Mouse (Mus musculus): ENCODE data around the gene Ndufaf2.

DNA sequence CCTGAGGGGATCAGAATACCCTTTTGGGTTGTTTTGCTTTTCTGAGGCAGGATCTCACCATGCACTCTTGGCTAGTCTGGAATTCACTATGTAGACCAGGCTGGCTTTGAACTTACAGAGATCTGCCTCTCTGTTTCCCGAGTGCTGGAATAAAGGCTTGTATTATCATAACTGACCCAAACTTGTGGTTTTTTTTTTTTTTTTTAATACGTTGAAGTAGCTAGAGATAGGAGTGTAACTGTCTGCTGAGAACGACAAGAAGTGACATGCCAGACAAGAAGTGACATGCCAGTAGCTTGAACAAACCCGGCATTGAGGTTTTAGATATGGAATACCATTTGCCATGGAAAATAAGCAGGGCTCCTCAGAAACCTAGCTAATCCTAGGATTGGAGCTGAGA lies 125.6 kb downstream of the Ndufaf2 start:
- TF ChIP-seq CTCF (IDR thresholded peaks at IDR 0.05; ENCODE audit: low read depth, low read length) (no peak), POLR2A (IDR thresholded peaks at IDR 0.05; ENCODE audit: borderline replicate concordance, low read depth, low read length) (no peak)

All from bone marrow macrophage, adult 2 months (primary cell).